Mouse (Mus musculus) hindbrain, postnatal 0 days (tissue): ENCODE data around the gene Dusp12. TPM values are rescaled to one million over a fixed set of nuclear protein-coding genes. Genes with fewer than 3 reads are reported as not detected.

ENCODE experiments used
- ATAC-seq: fragments of 200-750 bp; cut with Nextera tagmentation; 2 replicates; pipeline ENCODE4 v1.8.0; 2017; ENCODE audit warnings: mild to moderate bottlenecking, moderate TSS enrichment, moderate library complexity
- DNase-seq: peaks from one replicate; pipeline ENCODE4 v3.0.0-alpha.2; 2015; ENCODE audit warnings: low spot score
- H3K27ac ChIP-seq: fragments of 300-500 bp; sonication (generic); 2 replicates; pipeline ENCODE4 v1.5.1; 2014; ENCODE audit warnings: mild to moderate bottlenecking
- H3K27me3 ChIP-seq: fragments of 300-500 bp; sonication (generic); 2 replicates; pipeline ENCODE4 v1.6.1; 2014; ENCODE audit warnings: low read length, mixed read lengths; ENCODE audit not compliant: insufficient read depth
- H3K36me3 ChIP-seq: fragments of 300-500 bp; sonication (generic); 2 replicates; pipeline ENCODE4 v1.6.1; 2014; ENCODE audit warnings: low read length, mixed read lengths; ENCODE audit not compliant: insufficient read depth
- H3K4me1 ChIP-seq: fragments of 300-500 bp; sonication (generic); 2 replicates; pipeline ENCODE4 v1.6.1; 2014; ENCODE audit warnings: antibody characterized with exemption, low read length, mixed read lengths; ENCODE audit not compliant: insufficient read depth
- H3K4me2 ChIP-seq: fragments of 300-500 bp; sonication (generic); 2 replicates; pipeline ENCODE4 v1.6.1; 2014; ENCODE audit warnings: low read depth, mild to moderate bottlenecking, low read length, moderate library complexity, mixed read lengths
- H3K4me3 ChIP-seq: fragments of 300-500 bp; sonication (generic); 2 replicates; pipeline ENCODE4 v1.5.1; 2014; ENCODE audit warnings: low read length
- H3K9ac ChIP-seq: fragments of 300-500 bp; sonication (generic); replicated peaks from 2 replicates; pipeline ENCODE4 v1.6.1; 2014; ENCODE audit warnings: mild to moderate bottlenecking, low read length, moderate library complexity, mixed read lengths
- H3K9me3 ChIP-seq: fragments of 300-500 bp; sonication (generic); 2 replicates; pipeline ENCODE4 v1.6.1; 2016; ENCODE audit warnings: low read length, mixed read lengths
- CTCF ChIP-seq: IDR thresholded peaks from 2 replicates; pipeline ENCODE4 v1.5.1; 2016; ENCODE audit warnings: antibody characterized with exemption, control low read depth, low read depth
- WGBS: fragments of 180-500 bp; shearing (Covaris S2); extraction: QIAGEN DNeasy Blood & Tissue Kit; methylation state at CpG from one replicate; pipeline ENCODE4 v1.1.7; 2014; 5-methylcytosine and 5-hydroxymethylcytosine counted together
- polyA plus RNA-seq: library from polyadenylated mRNA; unstranded; fragments of >200 nt; fragmentation: Nextera tagmentation; extraction: Ambion mirVana; gene quantifications from 2 replicates; pipeline ENCODE4 v1.2.1, GENCODE M21; 2015
- total RNA-seq: library from RNA; depleted of rRNA; stranded (reverse); fragments of >200 nt; gene quantifications from 2 replicates; pipeline ENCODE4 v1.2.3, GENCODE M21; 2014

The Dusp12 gene
- total and polyA plus RNA-seq, 2 experiments from 2014 or later: 34.4 to 40.4 TPM

GRCm38 (mm10) chr1:170855056-170855760 lies 30.1 kb downstream of the Dusp12 start:
- no peaks in the 10 kb centered on the region for H3K4me1 ChIP-seq
- ATAC-seq (no peak), DNase-seq (no peak)
- H3K9ac ChIP-seq: no peak overlapping the region
- no peaks in the 10 kb centered on the region for H3K9me3 ChIP-seq
- H3K27me3 ChIP-seq: no peaks in the 10 kb centered on the region
- TF ChIP-seq CTCF: no peak
- H3K27ac ChIP-seq: no peak overlapping the region
- H3K36me3 ChIP-seq: no peaks in the 10 kb centered on the region
- no peak overlapping the region for H3K4me2 ChIP-seq
- 88% methylated on average over 13 of the region's 13 CpGs for WGBS
- H3K4me3 ChIP-seq: no peak overlapping the region

- no peak overlapping the region for H3K4me3 ChIP-seq
- no peaks in the 10 kb centered on the region for H3K27me3 ChIP-seq
- 93% methylated on average over 3 of the region's 3 CpGs for WGBS
Measured at GRCm38 (mm10) chr1:170853604-170854003, 31.7 kb downstream of the Dusp12 start.

GRCm38 (mm10) chr1:170850637-170851624 lies 34.4 kb downstream of the Dusp12 start:
- H3K27me3 ChIP-seq: no peaks in the 10 kb centered on the region
- ATAC-seq (no peak), DNase-seq (no peak)
- no peak overlapping the region for H3K4me2 ChIP-seq
- no peaks in the 10 kb centered on the region for H3K9me3 ChIP-seq
- WGBS: 93% methylated on average over 23 of the region's 23 CpGs
- no peak for TF ChIP-seq CTCF
- no peak overlapping the region for H3K9ac ChIP-seq
- no peaks in the 10 kb centered on the region for H3K4me1 ChIP-seq
- H3K36me3 ChIP-seq: no peaks in the 10 kb centered on the region
- no peak overlapping the region for H3K4me3 ChIP-seq
- no peak overlapping the region for H3K27ac ChIP-seq

More at GRCm38 (mm10) chr1:170853604-170854003, 31.7 kb downstream of the Dusp12 start:
- no peak for TF ChIP-seq CTCF
- Histone ChIP-seq H3K4me1 (no peaks in the 10 kb centered on the region), H3K9me3 (no peaks in the 10 kb centered on the region), H3K9ac (no peak overlapping the region), H3K27ac (no peak overlapping the region), H3K4me2 (no peak overlapping the region), H3K36me3 (no peaks in the 10 kb centered on the region)
- DNase-seq: no peak
- no peak for ATAC-seq

- DNase-seq: no peak
- Histone ChIP-seq H3K27ac (no peak overlapping the region), H3K4me2 (no peak overlapping the region), H3K27me3 (no peaks in the 10 kb centered on the region), H3K4me3 (no peak overlapping the region), H3K9me3 (no peaks in the 10 kb centered on the region), H3K36me3 (no peaks in the 10 kb centered on the region), H3K4me1 (no peaks in the 10 kb centered on the region), H3K9ac (no peak overlapping the region)
- no peak for TF ChIP-seq CTCF
- ATAC-seq: no peak
- 95% methylated on average over 2 of the region's 2 CpGs for WGBS
Measured at GRCm38 (mm10) chr1:170850007-170850406, 35.3 kb downstream of the Dusp12 start.

GRCm38 (mm10) chr1:170845448-170846307 lies 39.7 kb downstream of the Dusp12 start:
- no peak overlapping the region for H3K4me2 ChIP-seq
- no peak for ATAC-seq
- no peak overlapping the region for H3K27ac ChIP-seq
- no peak for DNase-seq
- H3K9me3 ChIP-seq: no peaks in the 10 kb centered on the region
- H3K36me3 ChIP-seq: no peaks in the 10 kb centered on the region
- WGBS: 44% methylated on average over 10 of the region's 10 CpGs
- no peaks in the 10 kb centered on the region for H3K27me3 ChIP-seq
- H3K4me3 ChIP-seq: no peak overlapping the region
- TF ChIP-seq CTCF: no peak
- H3K9ac ChIP-seq: no peak overlapping the region
- H3K4me1 ChIP-seq: no peaks in the 10 kb centered on the region

GRCm38 (mm10) chr1:170844380-170844779 lies 41.0 kb downstream of the Dusp12 start:
- DNase-seq (peak; percentile 63), ATAC-seq (no peak)
- Histone ChIP-seq H3K9ac (no peak overlapping the region), H3K27ac (no peak overlapping the region), H3K36me3 (no peaks in the 10 kb centered on the region), H3K4me2 (no peak overlapping the region), H3K9me3 (no peaks in the 10 kb centered on the region), H3K4me3 (no peak overlapping the region), H3K4me1 (no peaks in the 10 kb centered on the region), H3K27me3 (no peaks in the 10 kb centered on the region)
- 57% methylated on average over 8 of the region's 8 CpGs for WGBS
- peak; percentile 79 for TF ChIP-seq CTCF
